Mouse (Mus musculus) intestine, embryonic 15.5 days (tissue): ENCODE results near the gene Hecw1. TPM values are rescaled to one million over a fixed set of nuclear protein-coding genes. Genes with fewer than 3 reads are reported as not detected.
"Not testable (repeated sequence)": the region's sequence is repeated elsewhere in the genome, so short reads cannot be mapped to it uniquely, and the experiment has no call there.

Experiments used
- ATAC-seq: fragments of 200-750 bp; cut with Nextera tagmentation; 2 replicates; pipeline ENCODE4 v1.8.0; 2017; ENCODE audit warnings: moderate TSS enrichment, moderate library complexity
- H3K27ac ChIP-seq: fragments of 300-500 bp; sonication (generic); 2 replicates; pipeline ENCODE4 v1.5.1; 2015; ENCODE audit warnings: mild to moderate bottlenecking, inconsistent platforms
- H3K27me3 ChIP-seq: fragments of 300-500 bp; sonication (generic); replicated peaks from 2 replicates; pipeline ENCODE4 v1.6.1; 2015; ENCODE audit warnings: inconsistent platforms
- H3K36me3 ChIP-seq: fragments of 300-500 bp; sonication (generic); 2 replicates; pipeline ENCODE4 v1.6.1; 2015; ENCODE audit warnings: inconsistent platforms
- H3K4me1 ChIP-seq: fragments of 300-500 bp; sonication (generic); replicated peaks from 2 replicates; pipeline ENCODE4 v1.6.1; 2015; ENCODE audit warnings: inconsistent platforms
- H3K4me2 ChIP-seq: fragments of 300-500 bp; sonication (generic); replicated peaks from 2 replicates; pipeline ENCODE4 v1.6.1; 2015; ENCODE audit warnings: mild to moderate bottlenecking, inconsistent platforms
- H3K4me3 ChIP-seq: fragments of 300-500 bp; sonication (generic); replicated peaks from 2 replicates; pipeline ENCODE4 v1.5.1; 2015; ENCODE audit warnings: inconsistent platforms
- H3K9ac ChIP-seq: fragments of 300-500 bp; sonication (generic); 2 replicates; pipeline ENCODE4 v1.6.1; 2015; ENCODE audit warnings: inconsistent platforms
- H3K9me3 ChIP-seq: fragments of 300-500 bp; sonication (generic); 2 replicates; pipeline ENCODE4 v1.6.1; 2016; ENCODE audit warnings: inconsistent platforms
- WGBS: fragments of 180-500 bp; shearing (Covaris S2); methylation state at CpG from one replicate; pipeline ENCODE4 v1.1.7; 2015; 5-methylcytosine and 5-hydroxymethylcytosine counted together
- polyA plus RNA-seq: library from polyadenylated mRNA; unstranded; fragments of >200 nt; fragmentation: Nextera tagmentation; extraction: Ambion mirVana; gene quantifications from 2 replicates; pipeline ENCODE4 v1.2.1, GENCODE M21; 2015

Hecw1 gene
- polyA plus RNA-seq, 1 experiment from 2014 or later = 0.59 TPM

DNA sequence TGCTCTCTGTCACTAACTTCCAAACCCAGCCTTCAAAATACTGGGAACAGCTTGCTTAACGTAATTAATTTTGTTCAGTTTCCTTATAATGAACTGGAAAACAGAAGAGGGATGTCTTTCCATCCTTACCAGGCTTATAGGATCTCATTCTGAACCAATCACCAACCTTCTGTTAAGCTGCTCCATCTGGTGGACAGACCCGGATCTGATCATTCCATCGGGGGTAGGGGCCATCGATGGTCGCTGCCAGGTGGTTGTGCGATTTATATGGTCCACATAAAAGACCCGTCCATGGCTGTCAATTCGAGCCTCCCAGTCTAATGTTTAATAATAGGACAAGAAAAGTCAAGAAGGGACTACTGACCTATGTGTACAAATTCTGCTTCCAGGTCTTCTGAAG is 216.4 kb downstream of the Hecw1 start:
- Histone ChIP-seq H3K36me3 (no peaks in the 10 kb centered on the region), H3K4me3 (no peak overlapping the region), H3K4me2 (no peak overlapping the region), H3K9ac (no peak overlapping the region), H3K9me3 (no peaks in the 10 kb centered on the region), H3K4me1 (no peaks in the 10 kb centered on the region), H3K27me3 (no peaks in the 10 kb centered on the region), H3K27ac (no peak overlapping the region)
- WGBS = 26% methylated on average over 8 of the region's 8 CpGs
- no peak for ATAC-seq

DNA sequence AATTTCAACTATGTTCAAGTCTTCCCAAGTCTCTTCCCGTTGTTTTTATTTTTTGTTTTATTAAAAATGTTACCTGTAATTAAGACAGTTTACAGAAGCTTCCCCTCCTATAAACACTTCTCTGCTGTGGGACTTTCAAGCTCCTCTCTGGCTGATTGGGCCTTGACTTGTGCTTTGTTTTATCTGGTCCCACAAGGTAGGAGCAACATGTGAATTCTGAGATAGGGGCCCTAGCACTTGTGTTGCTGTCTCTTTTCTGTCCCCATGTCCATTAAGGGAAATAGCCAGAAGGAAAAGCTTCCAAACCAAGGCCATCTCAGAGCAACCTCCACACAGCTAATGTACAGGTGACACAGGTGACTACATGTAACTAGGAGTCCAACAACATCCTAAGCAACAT is 218.9 kb downstream of the Hecw1 start:
- no peaks in the 10 kb centered on the region for H3K9me3 ChIP-seq
- no peak overlapping the region for H3K4me2 ChIP-seq
- ATAC-seq = no peak
- H3K27me3 ChIP-seq = no peaks in the 10 kb centered on the region
- no peaks in the 10 kb centered on the region for H3K4me1 ChIP-seq
- H3K36me3 ChIP-seq = no peaks in the 10 kb centered on the region
- no peak overlapping the region for H3K27ac ChIP-seq
- 91% methylated on average over 1 of the region's 1 CpGs for WGBS
- H3K9ac ChIP-seq = no peak overlapping the region
- H3K4me3 ChIP-seq = no peak overlapping the region

DNA sequence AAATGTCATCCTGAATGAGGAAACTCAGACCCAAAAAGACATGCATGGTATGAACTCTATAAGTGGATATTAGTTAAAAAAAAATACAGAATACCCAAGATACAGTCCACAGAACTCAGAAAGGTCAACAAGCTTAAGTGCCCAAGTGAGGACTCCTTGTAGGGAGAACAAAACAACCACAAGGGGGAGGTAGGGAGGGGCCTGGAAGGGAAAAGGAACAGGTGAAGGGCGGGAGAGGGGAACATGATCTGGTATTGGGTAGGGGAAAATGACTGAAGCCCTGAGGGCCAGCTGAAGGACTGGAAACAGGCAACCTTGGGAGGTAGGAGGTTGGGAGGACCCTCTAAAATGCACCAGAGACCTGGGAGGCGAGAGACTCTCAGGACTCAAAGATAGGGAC is 220.1 kb downstream of the Hecw1 start:
- Histone ChIP-seq H3K4me1 (no peaks in the 10 kb centered on the region), H3K9ac (no peak overlapping the region), H3K9me3 (no peaks in the 10 kb centered on the region), H3K27ac (no peak overlapping the region), H3K36me3 (no peaks in the 10 kb centered on the region), H3K4me3 (no peak overlapping the region), H3K27me3 (no peaks in the 10 kb centered on the region), H3K4me2 (no peak overlapping the region)
- ATAC-seq = no peak
- 41% methylated on average over 2 of the region's 2 CpGs for WGBS

GRCm38 (mm10) chr13:14290016-14290415 is 233.0 kb downstream of the Hecw1 start:
- H3K27ac ChIP-seq = no peak overlapping the region
- H3K9ac ChIP-seq = no peak overlapping the region
- no peak for ATAC-seq
- no peaks in the 10 kb centered on the region for H3K27me3 ChIP-seq
- no peaks in the 10 kb centered on the region for H3K9me3 ChIP-seq
- H3K4me3 ChIP-seq = no peak overlapping the region
- H3K4me2 ChIP-seq = no peak overlapping the region
- no peaks in the 10 kb centered on the region for H3K4me1 ChIP-seq
- no peaks in the 10 kb centered on the region for H3K36me3 ChIP-seq
- WGBS = 25% methylated on average over 1 of the region's 1 CpGs

DNA sequence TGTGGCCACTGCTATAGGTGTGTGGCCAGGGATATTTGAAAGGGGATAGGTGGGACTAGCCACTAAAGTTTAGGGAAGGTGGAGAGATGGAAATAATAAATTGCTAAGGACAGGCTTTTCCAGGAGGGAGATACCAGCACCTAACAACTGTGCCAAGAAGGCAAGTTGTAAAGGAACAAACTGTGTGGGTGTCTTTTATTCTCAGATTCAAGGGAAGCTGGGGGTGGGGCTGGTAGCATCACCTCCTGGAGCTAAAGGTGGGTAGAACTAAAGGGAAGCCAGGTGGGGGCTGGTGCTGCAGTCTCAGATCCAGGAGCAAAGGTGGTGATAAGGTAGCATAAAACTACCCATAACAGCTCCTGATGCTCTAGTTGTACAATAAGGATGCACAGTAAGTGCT is 251.6 kb downstream of the Hecw1 start:
- H3K27me3 ChIP-seq = no peaks in the 10 kb centered on the region
- no peak overlapping the region for H3K27ac ChIP-seq
- H3K9ac ChIP-seq = no peak overlapping the region
- H3K9me3 ChIP-seq = no peaks in the 10 kb centered on the region
- H3K36me3 ChIP-seq = no peaks in the 10 kb centered on the region
- no peaks in the 10 kb centered on the region for H3K4me1 ChIP-seq
- no peak for ATAC-seq
- no peak overlapping the region for H3K4me3 ChIP-seq
- H3K4me2 ChIP-seq = no peak overlapping the region

DNA sequence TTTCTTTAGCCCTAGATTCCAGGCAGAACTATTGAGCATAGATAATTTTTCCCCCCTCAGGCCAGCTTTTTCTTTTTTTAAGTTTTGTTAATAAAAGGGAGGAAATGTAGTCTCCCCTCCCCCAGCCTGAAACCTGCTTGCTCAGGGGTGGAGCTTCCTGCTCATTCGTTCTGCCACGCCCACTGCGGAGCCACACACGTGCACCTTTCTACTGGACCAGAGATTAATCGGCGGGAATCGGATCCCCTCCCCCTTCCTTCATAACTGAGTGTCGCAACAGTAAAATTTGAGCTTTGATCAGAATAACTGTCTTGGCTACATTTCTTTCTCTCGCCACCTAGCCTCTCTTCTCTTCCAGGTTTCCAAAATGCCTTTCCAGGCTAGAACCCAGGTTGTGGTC is 262.1 kb downstream of the Hecw1 start:
- H3K4me1 ChIP-seq, H3K27ac ChIP-seq, H3K27me3 ChIP-seq, H3K9me3 ChIP-seq, H3K4me2 ChIP-seq, H3K9ac ChIP-seq, H3K36me3 ChIP-seq, H3K4me3 ChIP-seq, ATAC-seq: not testable (repeated sequence)
- WGBS = 41% methylated on average over 9 of the region's 9 CpGs

- no peak overlapping the region for H3K27ac ChIP-seq
- no peaks in the 10 kb centered on the region for H3K27me3 ChIP-seq
- H3K9me3 ChIP-seq = no peaks in the 10 kb centered on the region
- H3K4me2 ChIP-seq = no peak overlapping the region
- no peak for ATAC-seq
- no peak overlapping the region for H3K4me3 ChIP-seq
- WGBS = 53% methylated on average over 2 of the region's 2 CpGs
- H3K4me1 ChIP-seq = no peaks in the 10 kb centered on the region
- H3K36me3 ChIP-seq = no peaks in the 10 kb centered on the region
- no peak overlapping the region for H3K9ac ChIP-seq
Measured at GRCm38 (mm10) chr13:14245946-14246345, 277.1 kb downstream of the Hecw1 start.

DNA sequence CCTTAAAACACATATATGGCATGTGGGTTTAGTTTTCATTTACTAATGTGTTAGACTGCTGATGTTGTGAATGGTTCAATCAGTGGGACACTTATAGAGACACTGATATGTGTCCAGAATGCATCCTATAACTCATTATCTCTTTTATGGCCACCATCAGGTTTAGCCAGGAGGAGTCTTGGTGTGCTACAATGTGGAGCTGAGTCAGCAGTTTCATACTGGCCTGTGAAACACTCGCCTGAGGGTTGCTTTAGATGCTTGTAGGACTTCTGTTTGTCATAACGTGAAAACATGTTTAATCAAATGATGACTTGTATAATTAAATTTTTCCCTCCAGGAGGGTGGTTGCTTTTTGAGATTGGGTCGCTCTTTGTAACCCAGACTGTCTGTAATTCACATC is 343.4 kb downstream of the Hecw1 start:
- no peaks in the 10 kb centered on the region for H3K4me1 ChIP-seq
- no peak overlapping the region for H3K9ac ChIP-seq
- H3K9me3 ChIP-seq = no peaks in the 10 kb centered on the region
- H3K27me3 ChIP-seq = no peaks in the 10 kb centered on the region
- H3K27ac ChIP-seq = no peak overlapping the region
- no peaks in the 10 kb centered on the region for H3K36me3 ChIP-seq
- WGBS = 80% methylated on average over 3 of the region's 3 CpGs
- no peak overlapping the region for H3K4me3 ChIP-seq
- no peak overlapping the region for H3K4me2 ChIP-seq
- ATAC-seq = no peak

GRCm38 (mm10) chr13:14177989-14178388 is 345.0 kb downstream of the Hecw1 start:
- ATAC-seq = no peak
- Histone ChIP-seq H3K36me3 (no peaks in the 10 kb centered on the region), H3K4me1 (no peaks in the 10 kb centered on the region), H3K9ac (no peak overlapping the region), H3K4me2 (no peak overlapping the region), H3K27me3 (no peaks in the 10 kb centered on the region), H3K4me3 (no peak overlapping the region), H3K9me3 (no peaks in the 10 kb centered on the region), H3K27ac (no peak overlapping the region)
- 85% methylated on average over 1 of the region's 1 CpGs for WGBS

Other genes starting within 250 kb of the Hecw1 start
- 121 and 140 TPM in 2 replicates for gene Mrpl32, start 89.9 kb upstream of the Hecw1 start, polyA plus RNA-seq
- gene Psma2, start 90.0 kb upstream of the Hecw1 start, polyA plus RNA-seq = 196 and 205 TPM in 2 replicates
- 26.0 and 26.6 TPM in 2 replicates for gene AW209491, start 106.9 kb upstream of the Hecw1 start, polyA plus RNA-seq